Comparison of ENCODE assay signal across 8 mouse cellular contexts in genomic region chr12:119237921-119238695, GRCm38 (mm10). TPM values are rescaled to one million over a fixed set of nuclear protein-coding genes. Genes with fewer than 3 reads are reported as not detected.
DNase-seq lines count a peak whose midpoint lies in the region; ATAC-seq lines count a peak whose summit lies in the region.

No protein-coding gene starts in this region.

- peak; percentile 44 for ATAC-seq in megakaryocyte-erythroid progenitor cell, adult 5-6 weeks (replicated peaks; ENCODE audit: low FRiP score, low TSS enrichment, poor library complexity, severe bottlenecking)
- no peak for ATAC-seq in erythroblast, adult 5-6 weeks (replicated peaks; ENCODE audit: low FRiP score, poor library complexity, severe bottlenecking)

- DNase-seq in ZHBTc4 (ENCODE audit: low read depth, low spot score) = peak; percentile 71
- DNase-seq in cerebellum, postnatal 4 days (ENCODE audit: low spot score in 2 of 2) = peak; percentile 30 to 68
- DNase-seq in gastrocnemius, postnatal 10 days = peak; percentile 50
- DNase-seq in induced T-regulatory cell, adult 2 months (ENCODE audit: low read depth) = peak; percentile 69
- DNase-seq in left cerebral cortex, adult 8-10 months (ENCODE audit: low spot score in 2 of 2) = peak; percentile 61 to 67
- peak; percentile 44 to 61 for DNase-seq in right cerebral cortex, postnatal 36 days (ENCODE audit: low spot score in 2 of 2)

RNA-seq across cellular contexts. Expression of gene Itgb8, which starts 0.5 kb away (rescaled TPM):
- 1 to 10 TPM; 3.6 to 4.0 TPM for total RNA-seq in gastrocnemius, postnatal 10 days (2021)
- total RNA-seq in left cerebral cortex, adult 8-10 months (2022) = 10 to 100 TPM; 38.5 to 47.0 (median 44.6) TPM
- 1.1 TPM in 1 of 2 replicates, not detected in the other for total RNA-seq in megakaryocyte-erythroid progenitor cell, adult 5-6 weeks (2014; fragmentation: Nextera tagmentation)
- total RNA-seq in megakaryocyte-erythroid progenitor cell, adult 5-6 weeks (2017) = 0.09 TPM in 1 of 2 replicates, not detected in the other
- not detected in 2 replicates for total RNA-seq in erythroblast, adult 5-6 weeks (2015; ENCODE audit: low replicate concordance)
- total RNA-seq in erythroblast, adult 5-6 weeks (2017; ENCODE audit: low replicate concordance) = not detected in 2 replicates

Comparison
In these comparisons a context has a peak if more than half of its experiments do, and no peak if none do; other contexts are left out.
1. RNA of gene Itgb8, which starts 0.5 kb away (total RNA-seq): 38.5 to 47.0 TPM in left cerebral cortex, adult 8-10 months; 3.6 to 4.0 TPM in gastrocnemius, postnatal 10 days, 0.09 to 1.1 TPM in megakaryocyte-erythroid progenitor cell, adult 5-6 weeks and not detected in erythroblast, adult 5-6 weeks; every median in the first group is over 4 times any median in the second.
2. Peak in every context shown above with its lines, with median percentiles within 50 percentile points of each other: DNase-seq.